Mouse (Mus musculus) left cerebral cortex, adult 9 months (tissue): ENCODE results near the gene Nf2.

Experiments
- DNase-seq, 2 experiments: peaks; one replicate each; pipeline ENCODE4 v3.0.0; 2022; ENCODE audit warnings: low spot score in 2 of 2

The Nf2 gene

GRCm38 (mm10) chr11:4793006-4793405 is 56.3 kb downstream of the Nf2 start:
- no peak for DNase-seq

- no peak for DNase-seq
Observed at GRCm38 (mm10) chr11:4791549-4791948, 57.8 kb downstream of the Nf2 start.

DNA sequence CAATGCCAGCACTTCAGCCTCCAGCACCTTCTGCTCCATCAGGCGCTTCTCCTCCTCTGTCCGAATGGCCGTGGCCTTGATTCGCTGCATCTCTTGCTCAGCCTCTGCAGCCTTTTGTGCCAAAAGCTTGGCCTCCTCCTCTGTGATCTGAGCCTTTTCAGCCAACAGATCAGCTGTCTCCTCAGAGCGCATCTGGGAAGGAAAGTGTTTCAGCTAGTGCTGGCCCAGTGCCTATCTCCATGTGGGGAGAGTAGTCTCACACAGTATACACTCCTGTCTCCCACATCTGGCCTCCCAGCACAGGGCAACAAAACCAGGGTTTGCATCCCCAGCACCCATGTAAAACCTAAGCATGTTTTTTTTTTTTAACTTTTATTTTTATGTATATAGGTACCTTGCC is 59.6 kb downstream of the Nf2 start:
- no peak for DNase-seq

- DNase-seq, result no peak
Observed at GRCm38 (mm10) chr11:4784629-4785142, 64.7 kb downstream of the Nf2 start.

- DNase-seq, result no peak
Observed at GRCm38 (mm10) chr11:4783116-4783515, 66.2 kb downstream of the Nf2 start.

DNA sequence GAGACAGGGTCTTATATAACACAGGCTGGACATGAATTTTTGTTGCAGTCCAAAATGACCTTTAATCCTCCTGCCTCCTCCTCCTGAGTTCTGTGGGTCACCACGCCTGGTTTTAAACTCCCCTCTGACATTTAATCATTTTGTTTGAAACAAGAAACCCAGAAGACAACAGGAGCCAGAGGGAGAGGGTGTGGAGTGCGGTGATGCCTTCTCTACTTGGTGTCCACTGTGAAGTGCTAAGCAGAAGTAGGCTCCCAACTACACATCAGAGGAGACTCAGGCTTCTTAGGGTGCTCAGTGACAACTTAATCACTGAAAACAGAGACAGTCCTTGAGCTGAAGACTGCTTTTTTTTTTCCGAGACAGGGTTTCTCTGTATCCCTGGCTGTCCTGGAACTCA is 68.4 kb downstream of the Nf2 start:
- no peak for DNase-seq

GRCm38 (mm10) chr11:4772925-4773324 is 76.4 kb downstream of the Nf2 start:
- peak in 1 of 2 experiments; percentile 66 for DNase-seq

DNA sequence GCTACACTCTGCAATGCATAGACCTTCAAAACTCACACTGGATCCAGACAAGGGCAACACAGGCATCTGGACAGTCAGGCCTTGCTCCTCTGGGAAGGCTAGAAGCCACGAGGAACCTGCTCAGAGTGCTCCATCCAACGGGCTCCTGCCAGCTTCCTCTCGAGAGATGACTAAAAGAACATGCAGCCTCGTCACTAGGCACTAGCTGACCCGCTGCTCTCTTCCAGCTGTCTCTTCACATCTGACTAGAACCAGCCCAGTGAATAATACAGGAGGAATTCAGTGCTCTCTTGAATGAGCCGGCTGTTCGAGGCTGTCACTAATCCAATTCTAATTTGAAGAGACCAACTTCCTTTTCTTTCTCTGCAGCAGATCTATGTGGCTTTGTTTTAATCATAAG is 77.6 kb downstream of the Nf2 start:
- no peak for DNase-seq

DNA sequence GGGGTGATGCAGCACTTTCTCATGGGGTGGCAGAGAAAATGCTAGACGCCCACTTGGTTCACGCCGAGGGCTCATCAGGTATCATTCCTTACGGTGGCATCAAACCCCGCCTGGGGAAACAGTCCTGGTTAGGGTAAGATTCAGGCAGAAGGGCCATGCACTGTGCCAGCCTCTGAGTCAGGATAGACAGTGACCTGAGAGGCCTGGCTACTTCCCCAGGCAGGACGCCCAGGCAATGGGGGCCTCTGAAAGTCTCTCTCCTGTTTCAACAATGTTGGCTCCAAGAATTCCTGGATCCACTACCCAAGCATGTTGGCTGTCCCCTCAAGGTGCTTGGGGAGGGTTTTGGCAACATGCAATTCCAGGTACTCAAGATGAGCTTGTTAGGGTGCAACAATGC is 79.5 kb downstream of the Nf2 start:
- no peak for DNase-seq

GRCm38 (mm10) chr11:4769293-4769692 is 80.0 kb downstream of the Nf2 start:
- no peak for DNase-seq

GRCm38 (mm10) chr11:4768399-4768798 is 80.9 kb downstream of the Nf2 start:
- DNase-seq, result no peak

GRCm38 (mm10) chr11:4764476-4764875 is 84.9 kb downstream of the Nf2 start:
- no peak for DNase-seq

- DNase-seq, result no peak
Observed at GRCm38 (mm10) chr11:4763631-4764030, 85.7 kb downstream of the Nf2 start.

GRCm38 (mm10) chr11:4762511-4762910 is 86.8 kb downstream of the Nf2 start:
- DNase-seq, result no peak

DNA sequence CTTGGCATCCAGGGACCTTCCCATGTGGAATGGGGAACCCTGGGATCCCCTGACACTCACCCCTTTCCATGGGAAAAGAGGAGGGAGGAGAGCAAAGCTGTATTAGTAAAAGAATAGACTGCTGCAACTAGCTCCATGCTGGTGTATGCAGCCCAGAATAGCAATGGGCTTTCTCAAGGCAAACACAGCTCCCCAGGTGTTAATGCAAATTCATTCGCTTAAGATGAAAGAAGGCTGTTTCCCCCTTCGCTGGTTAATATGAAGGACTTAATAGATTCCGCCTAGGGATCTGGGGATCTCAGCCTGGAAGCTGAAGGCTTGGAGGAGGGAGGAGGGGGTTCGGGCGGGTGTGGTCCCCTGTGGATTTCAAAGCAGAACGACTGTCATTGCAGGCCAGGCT is 87.3 kb downstream of the Nf2 start:
- no peak for DNase-seq

DNA sequence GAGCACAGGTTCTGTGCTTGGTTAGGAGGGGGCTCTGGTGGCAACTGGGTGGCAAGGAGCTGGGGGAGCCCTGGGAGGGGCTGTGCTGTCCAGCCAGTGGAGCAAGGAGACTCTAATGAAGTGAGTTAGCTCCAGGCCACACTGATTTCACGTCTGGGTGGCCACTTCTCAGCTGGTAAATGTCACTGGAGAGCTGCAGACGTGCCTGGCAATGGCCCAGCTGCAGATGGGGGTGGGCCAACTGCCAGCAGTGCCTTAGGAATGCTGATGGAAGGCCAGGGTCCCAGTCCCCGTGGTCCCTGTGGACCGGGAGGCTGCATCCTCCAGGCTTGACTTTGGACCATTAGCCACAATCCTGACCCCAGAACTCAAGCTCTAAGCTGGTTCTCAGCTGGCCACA is 88.9 kb downstream of the Nf2 start:
- no peak for DNase-seq

DNA sequence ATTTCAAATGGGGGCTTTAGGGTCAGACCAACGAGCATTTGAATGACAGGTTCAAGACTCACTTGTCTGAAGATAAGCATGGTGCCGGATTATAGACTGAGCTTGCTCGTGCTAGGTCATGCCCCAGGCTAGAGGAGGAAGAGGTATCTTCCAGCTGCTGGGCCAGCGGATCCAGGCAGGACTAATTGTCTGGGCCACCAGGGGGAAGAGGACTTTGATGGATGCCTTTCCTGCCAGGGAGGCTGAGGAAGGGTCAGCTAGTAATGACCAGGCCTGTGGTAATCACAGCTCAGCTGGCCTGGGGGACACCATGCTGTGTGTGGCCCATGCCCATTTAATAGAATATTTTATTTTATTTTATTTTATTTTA is 91.6 kb downstream of the Nf2 start:
- DNase-seq, result no peak

- no peak for DNase-seq
Observed at GRCm38 (mm10) chr11:4756984-4757788, 92.2 kb downstream of the Nf2 start.

DNA sequence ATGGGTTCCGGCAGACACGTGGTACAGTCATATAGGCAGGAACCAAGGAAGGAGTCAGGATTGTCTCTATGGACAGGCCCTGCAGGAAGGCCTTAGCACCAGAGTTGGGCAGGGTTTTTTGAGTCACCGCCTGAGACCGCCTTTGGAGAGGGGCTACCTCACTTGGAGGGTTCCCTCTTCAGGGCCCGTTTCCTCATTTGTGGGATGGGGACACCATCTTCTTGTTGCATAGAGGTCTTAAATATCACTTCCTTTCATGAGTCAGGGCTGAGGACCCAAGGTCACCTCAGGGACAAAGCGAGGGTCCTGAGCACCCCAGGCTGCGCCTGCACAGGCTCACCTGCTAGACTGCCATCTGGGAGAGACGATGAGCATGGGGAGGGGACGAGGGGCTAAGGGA is 92.9 kb downstream of the Nf2 start:
- no peak for DNase-seq

- DNase-seq, result no peak
Observed at GRCm38 (mm10) chr11:4754867-4755266, 94.5 kb downstream of the Nf2 start.

DNA sequence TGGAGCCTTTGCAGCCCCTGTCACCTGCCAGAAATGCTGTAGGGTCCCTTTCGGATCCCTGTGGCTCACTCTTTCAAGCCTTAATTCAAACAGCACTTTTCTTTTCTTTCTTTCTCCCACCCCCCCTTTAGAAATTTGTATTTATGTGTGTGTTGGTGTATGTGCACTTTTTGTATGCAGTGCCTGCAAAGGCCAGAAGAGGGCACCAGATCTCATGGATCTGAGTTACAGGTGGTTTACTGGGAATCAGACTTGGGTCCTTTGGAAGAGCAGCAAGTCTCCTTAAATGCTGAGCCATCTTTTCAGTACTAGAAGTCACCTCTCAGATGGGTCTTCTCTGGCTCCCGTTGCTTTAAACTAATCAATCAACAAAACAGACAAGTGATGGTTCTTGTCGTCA is 95.3 kb downstream of the Nf2 start:
- no peak for DNase-seq

- no peak for DNase-seq
Observed at GRCm38 (mm10) chr11:4752836-4753235, 96.5 kb downstream of the Nf2 start.

DNA sequence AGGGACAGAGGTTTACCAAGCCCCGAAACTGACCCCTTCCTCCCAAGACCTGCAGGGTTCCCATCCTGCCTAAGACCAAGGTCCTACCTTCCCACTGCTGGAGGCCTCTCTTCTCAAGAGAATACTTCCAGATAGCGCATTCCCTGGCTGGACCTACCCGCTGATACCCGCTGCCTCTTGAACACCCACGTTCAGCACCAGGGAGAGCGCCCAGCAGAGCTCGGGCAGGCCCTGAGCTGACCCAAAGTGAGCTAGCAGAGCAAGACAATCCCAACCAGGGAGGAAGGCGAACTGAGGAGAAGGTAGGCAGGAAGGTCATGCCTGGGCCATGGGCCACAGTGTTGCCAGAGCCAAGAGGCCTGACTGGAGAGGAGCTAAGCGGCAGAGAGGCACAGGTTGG is 99.1 kb downstream of the Nf2 start:
- no peak for DNase-seq

DNA sequence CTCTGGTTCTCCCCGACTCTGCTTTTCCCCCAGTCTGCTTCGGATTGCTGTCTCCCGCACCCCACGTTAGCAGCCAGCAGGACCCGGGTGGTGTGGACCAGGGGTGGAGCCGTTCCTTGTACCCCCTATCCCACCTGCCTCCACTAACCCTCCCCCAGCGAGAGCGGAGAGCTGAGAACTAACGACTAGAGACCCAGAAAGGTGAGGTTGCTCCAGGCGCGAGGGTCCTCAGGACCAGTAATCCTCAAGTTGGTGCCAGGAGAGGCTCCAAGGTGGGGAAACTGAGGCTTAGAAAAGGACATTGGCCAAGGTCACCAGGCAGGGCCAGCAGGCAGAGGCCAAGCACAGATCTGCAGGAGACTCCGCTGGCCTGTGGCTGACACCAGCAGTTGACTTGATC is 102.1 kb downstream of the Nf2 start:
- no peak for DNase-seq
